9 mouse cellular contexts compared by ENCODE assay signal in genomic region chr4:136149045-136149379, GRCm38 (mm10). TPM values are rescaled to one million over a fixed set of nuclear protein-coding genes. Genes with fewer than 3 reads are reported as not detected.
DNase-seq lines count a peak whose midpoint lies in the region; ATAC-seq and TF ChIP-seq lines count a peak whose summit lies in the region.
"Had no signal": no experiment of that assay in that cellular context is flagged by ENCODE, and none has a peak within 500 bp of the region (broad histone marks: within the 10 kb centered on the region; RNA-seq: fewer than 3 reads in every experiment).

No protein-coding gene starts in this region.

- no peak for DNase-seq in gastrocnemius, adult 2 months
- no peak for DNase-seq in gastrocnemius, postnatal 36 days
- DNase-seq in kidney, postnatal 0 days (ENCODE audit: low spot score), result no peak
- DNase-seq in kidney, postnatal 14 days, result no peak
- DNase-seq in limb, embryonic 10.5 days (ENCODE audit: low spot score), result no peak
- DNase-seq in ovary, postnatal 36 days (ENCODE audit: low spot score), result no peak
- no peak for DNase-seq in frontal cortex, adult 2 months (ENCODE audit: extremely low spot score in 1 of 2, low spot score in 1 of 2)

- no peaks in the 10 kb centered on the region; the same call in none of the 2 replicates for H3K4me1 ChIP-seq in kidney, postnatal 0 days (replicated peaks; ENCODE audit: insufficient read depth, low read length)
- peaks cover 59% of the 10 kb centered on the region for H3K4me1 ChIP-seq in E14TG2a.4 (replicated peaks; ENCODE audit: low read depth, low read length)
- peaks cover 70% of the 10 kb centered on the region for H3K4me1 ChIP-seq in limb, embryonic 10.5 days

- H3K4me2 ChIP-seq in kidney, postnatal 0 days (ENCODE audit: low read length), result no peak overlapping the region

- ATAC-seq in kidney, postnatal 0 days (replicated peaks; ENCODE audit: low FRiP score, low read depth), result no peak

- peaks cover 4% of the 10 kb centered on the region; the same call in 1 of the 2 replicates for H3K36me3 ChIP-seq in kidney, postnatal 0 days (ENCODE audit: insufficient read depth, low read length)
- H3K36me3 ChIP-seq in E14TG2a.4 (ENCODE audit: insufficient read depth, low read length), result 0 out of 2 replicates have a peak, but pooled peaks cover 9% of the 10 kb centered on the region
- peaks cover 10% of the 10 kb centered on the region; the same call in 1 of the 2 replicates for H3K36me3 ChIP-seq in limb, embryonic 10.5 days

- H3K9ac ChIP-seq in kidney, postnatal 0 days (ENCODE audit: low read depth, low read length), result no peak overlapping the region
- H3K9ac ChIP-seq: liver, embryonic 14.5 days had no signal

- H3K27ac ChIP-seq in gastrocnemius, adult 2 months, result peak overlapping the region; percentile 89
- H3K27ac ChIP-seq in kidney, postnatal 0 days, result peak overlapping the region; percentile 91
- peak overlapping the region; percentile 96 for H3K27ac ChIP-seq in limb, embryonic 10.5 days
- H3K27ac ChIP-seq: liver, embryonic 14.5 days had no signal

- no peaks in the 10 kb centered on the region for H3K27me3 ChIP-seq in kidney, postnatal 0 days (ENCODE audit: insufficient read depth, low read length)
- peaks cover 46% of the 10 kb centered on the region for H3K27me3 ChIP-seq in E14TG2a.4 (ENCODE audit: insufficient read depth, low read length)
- no peaks in the 10 kb centered on the region for H3K27me3 ChIP-seq in limb, embryonic 10.5 days (ENCODE audit: low read depth, poor library complexity, severe bottlenecking)

- H3K4me3 ChIP-seq in gastrocnemius, adult 2 months, result no peak overlapping the region
- no peak overlapping the region for H3K4me3 ChIP-seq in kidney, postnatal 0 days (replicated peaks; ENCODE audit: low read depth, low read length)
- H3K4me3 ChIP-seq in E14TG2a.4 (replicated peaks; ENCODE audit: low read length), result peak overlapping the region; percentile 69
- H3K4me3 ChIP-seq in limb, embryonic 10.5 days, result 0 out of 2 replicates have a peak overlapping the region, but pooled peaks have one; percentile 88

- 72% methylated on average over 2 of the region's 2 CpGs for WGBS in kidney, postnatal 0 days
- 68% methylated on average over 2 of the region's 2 CpGs for WGBS in limb, embryonic 10.5 days

- intact Hi-C loops in gastrocnemius, adult 2 months (cut with DNase I), result loop anchor here (2.0 to 10.0 kb wide), 2 partner anchors 78 to 174 kb away; partner anchors contain the start of gene Lypla2
- intact Hi-C loops in gastrocnemius, postnatal 36 days (cut with DNase I), result no loop called here

- TF ChIP-seq CTCF in gastrocnemius, adult 2 months (IDR thresholded peaks at IDR 0.05), result no peak
- TF ChIP-seq CTCF in kidney, postnatal 0 days (IDR thresholded peaks at IDR 0.05; ENCODE audit: low read depth), result no peak
- TF ChIP-seq CTCF in E14TG2a.4 (conservative IDR thresholded peaks at IDR 0.05; ENCODE audit: low read length), result no peak

- no peaks in the 10 kb centered on the region for H3K9me3 ChIP-seq in kidney, postnatal 0 days (replicated peaks; ENCODE audit: low read length)
- peaks cover 4% of the 10 kb centered on the region; the same call in 1 of the 2 replicates for H3K9me3 ChIP-seq in E14TG2a.4 (ENCODE audit: low read length)
- H3K9me3 ChIP-seq in limb, embryonic 10.5 days (replicated peaks), result no peaks in the 10 kb centered on the region

RNA-seq across cellular contexts. Expression of gene Id3, which starts 5.7 kb away (rescaled TPM):
- 10 to 100 TPM; 11.3 to 21.9 TPM for total RNA-seq in gastrocnemius, adult 2 months (2021)
- total RNA-seq in gastrocnemius, postnatal 36 days (2021), result 10 to 100 TPM; 13.8 to 14.1 TPM
- 764 and 829 TPM in 2 replicates for polyA plus RNA-seq in kidney, postnatal 0 days (2015; fragmentation: Nextera tagmentation; extraction: Ambion mirVana)
- polyA plus RNA-seq in limb, embryonic 10.5 days (2016; fragmentation: Nextera tagmentation; extraction: Ambion mirVana), result 375 and 475 TPM in 2 replicates
- 90.0 and 90.1 TPM in 2 replicates for polyA plus RNA-seq in frontal cortex, adult 2 months (2012; rRNA removed)

RNA-seq across cellular contexts. Expression of gene E2f2, which starts 23.2 kb away (rescaled TPM):
- total RNA-seq in gastrocnemius, adult 2 months (2021), result 1 to 10 TPM in 1 of 2 experiments, under 1 TPM in 1; 0.48 to 1.1 TPM
- 1 to 10 TPM; 1.3 to 1.9 TPM for total RNA-seq in gastrocnemius, postnatal 36 days (2021)
- polyA plus RNA-seq in kidney, postnatal 0 days (2015; fragmentation: Nextera tagmentation; extraction: Ambion mirVana), result 3.2 and 3.8 TPM in 2 replicates
- 6.4 and 7.3 TPM in 2 replicates for polyA plus RNA-seq in limb, embryonic 10.5 days (2016; fragmentation: Nextera tagmentation; extraction: Ambion mirVana)
- 0.25 and 0.34 TPM in 2 replicates for polyA plus RNA-seq in frontal cortex, adult 2 months (2012; rRNA removed)

RNA-seq across cellular contexts. Expression of gene Asap3, which starts 57.2 kb away (rescaled TPM):
- 1 to 10 TPM; 1.5 to 2.5 TPM for total RNA-seq in gastrocnemius, adult 2 months (2021)
- 1 to 10 TPM; 1.8 to 2.1 TPM for total RNA-seq in gastrocnemius, postnatal 36 days (2021)
- polyA plus RNA-seq in kidney, postnatal 0 days (2015; fragmentation: Nextera tagmentation; extraction: Ambion mirVana), result 2.7 and 3.0 TPM in 2 replicates
- 2.3 and 3.7 TPM in 2 replicates for polyA plus RNA-seq in limb, embryonic 10.5 days (2016; fragmentation: Nextera tagmentation; extraction: Ambion mirVana)
- polyA plus RNA-seq in frontal cortex, adult 2 months (2012; rRNA removed), result 4.3 and 4.6 TPM in 2 replicates

Comparison
In these comparisons a context has a peak if more than half of its experiments do, and no peak if none do; other contexts are left out.
1. H3K4me3 ChIP-seq: peak in E14TG2a.4 (single experiment) and limb, embryonic 10.5 days (single experiment); none in gastrocnemius, adult 2 months (single experiment) and kidney, postnatal 0 days (single experiment).
2. Peak in every context shown above with its lines, with median percentiles within 50 percentile points of each other: H3K27ac ChIP-seq.